ENCODE assay signal across 8 mouse cellular contexts in genomic region chr19:16372752-16373486, GRCm38 (mm10).
DNase-seq lines count a peak whose midpoint lies in the region; ATAC-seq lines count a peak whose summit lies in the region.

No protein-coding gene starts in this region.

- H3K9ac ChIP-seq in heart, embryonic 13.5 days: no peak overlapping the region
- H3K9ac ChIP-seq in lung, embryonic 15.5 days: no peak overlapping the region

- no peaks in the 10 kb centered on the region for H3K36me3 ChIP-seq in heart, embryonic 13.5 days
- H3K36me3 ChIP-seq in lung, embryonic 15.5 days: no peaks in the 10 kb centered on the region

- H3K4me3 ChIP-seq in heart, embryonic 13.5 days: no peak overlapping the region
- H3K4me3 ChIP-seq in lung, embryonic 15.5 days: no peak overlapping the region

- peak; percentile 58 for ATAC-seq in frontal cortex, adult (ENCODE audit: low TSS enrichment)
- ATAC-seq in CD4-positive, CD25-positive, alpha-beta regulatory T cell, adult 4 months: peak; percentile 58
- no peak for ATAC-seq in heart, embryonic 13.5 days (ENCODE audit: extremely low read depth, insufficient number of reproducible peaks, low FRiP score, low TSS enrichment)
- ATAC-seq in lung, embryonic 15.5 days (ENCODE audit: borderline replicate concordance, extremely low read depth, low FRiP score, low TSS enrichment): peak; percentile 79; the same call in 1 of the 2 replicates

- H3K9me3 ChIP-seq in heart, embryonic 13.5 days: no peaks in the 10 kb centered on the region
- no peaks in the 10 kb centered on the region for H3K9me3 ChIP-seq in lung, embryonic 15.5 days

- no peak for DNase-seq in frontal cortex, adult 2 months (ENCODE audit: extremely low spot score in 1 of 2, low spot score in 1 of 2)
- peak; percentile 15 to 32 for DNase-seq in spleen, adult 18-20 months
- DNase-seq in urinary bladder, postnatal 14 days (ENCODE audit: low spot score): no peak
- DNase-seq in adipocyte (ENCODE audit: low spot score): no peak

- H3K27me3 ChIP-seq in heart, embryonic 13.5 days (replicated peaks): no peaks in the 10 kb centered on the region
- H3K27me3 ChIP-seq in lung, embryonic 15.5 days: no peaks in the 10 kb centered on the region

- WGBS in heart, embryonic 13.5 days: 78% methylated on average over 9 of the region's 9 CpGs
- 76% methylated on average over 9 of the region's 9 CpGs for WGBS in lung, embryonic 15.5 days

- peaks cover 54% of the 10 kb centered on the region for H3K4me1 ChIP-seq in heart, embryonic 13.5 days
- no peaks in the 10 kb centered on the region; the same call in 1 of the 2 replicates for H3K4me1 ChIP-seq in lung, embryonic 15.5 days

- no peak overlapping the region for H3K4me2 ChIP-seq in heart, embryonic 13.5 days
- H3K4me2 ChIP-seq in lung, embryonic 15.5 days: no peak overlapping the region

- H3K27ac ChIP-seq in heart, embryonic 13.5 days (replicated peaks): peak overlapping the region; percentile 7; the same call in 1 of the 2 replicates
- no peak overlapping the region for H3K27ac ChIP-seq in lung, embryonic 15.5 days

Comparison
In these comparisons a context has a peak if more than half of its experiments do, and no peak if none do; other contexts are left out.
1. DNase-seq: peak in spleen, adult 18-20 months (2 of 2); none in frontal cortex, adult 2 months (0 of 2), urinary bladder, postnatal 14 days (single experiment) and adipocyte (single experiment).